Mouse (Mus musculus): Measurements from ENCODE around the gene Prpf31. TPM values are rescaled to one million over a fixed set of nuclear protein-coding genes. Genes with fewer than 3 reads are reported as not detected.

Gene Prpf31
- 20.8 and 21.0 TPM in 2 replicates for polyA plus RNA-seq (2012; rRNA removed)

GRCm38 (mm10) chr7:3629543-3630477, at the start of gene Prpf31, which contains the start of gene Tfpt:
Gene Prpf31, plus strand, starts transcription at chr7:3629985.
Gene Tfpt, minus strand, starts transcription at chr7:3629929.

GRCm38 (mm10) chr7:3616057-3616388, 13.8 kb upstream of the Prpf31 start, which contains the start of gene Oscar:
Gene Oscar, minus strand, starts transcription at chr7:3616157.

GRCm38 (mm10) chr7:3617242-3617995, 12.4 kb upstream of the Prpf31 start, which contains the start of gene Ndufa3:
Gene Ndufa3, plus strand, starts transcription at chr7:3617373.

GRCm38 (mm10) chr7:3644672-3645487, 15.1 kb downstream of the Prpf31 start, which contains the start of gene Cnot3:
Gene Cnot3, plus strand, starts transcription at chr7:3645268.

GRCm38 (mm10) chr7:3665215-3666114, 35.7 kb downstream of the Prpf31 start, which contains the start of gene Leng1:
Gene Leng1, minus strand, starts transcription at chr7:3665840.

GRCm38 (mm10) chr7:3677342-3677741, 47.6 kb downstream of the Prpf31 start, which contains the start of gene Tmc4:
Gene Tmc4, minus strand, starts transcription at chr7:3677553.

Other genes with a start within 250 kb of the Prpf31 start
- 0.13 and 0.15 TPM in 2 replicates for gene Cacng8, start 239.3 kb upstream of the Prpf31 start, polyA plus RNA-seq (2012; rRNA removed)
- 0.14 TPM in 1 of 2 replicates, not detected in the other for gene Cacng6, start 205.8 kb upstream of the Prpf31 start, polyA plus RNA-seq (2012; rRNA removed)
- 0.07 TPM in 1 of 2 replicates, not detected in the other for gene Tarm1, start 127.4 kb upstream of the Prpf31 start, polyA plus RNA-seq (2012; rRNA removed)
- gene Oscar, start 13.8 kb upstream of the Prpf31 start, polyA plus RNA-seq (2012; rRNA removed), result 0.12 TPM in 1 of 2 replicates, not detected in the other
- 264 and 306 TPM in 2 replicates for gene Ndufa3, start 12.6 kb upstream of the Prpf31 start, polyA plus RNA-seq (2012; rRNA removed)
- 4.4 and 7.8 TPM in 2 replicates for gene Tfpt, start 56 bp upstream of the Prpf31 start, polyA plus RNA-seq (2012; rRNA removed)
- gene Cnot3, start 15.3 kb downstream of the Prpf31 start, polyA plus RNA-seq (2012; rRNA removed), result 67.6 and 81.1 TPM in 2 replicates
- gene Leng1, start 35.9 kb downstream of the Prpf31 start, polyA plus RNA-seq (2012; rRNA removed), result 4.5 and 5.2 TPM in 2 replicates
- 360 and 471 TPM in 2 replicates for gene Tmc4, start 47.6 kb downstream of the Prpf31 start, polyA plus RNA-seq (2012; rRNA removed)
- gene Tsen34, start 62.9 kb downstream of the Prpf31 start, polyA plus RNA-seq (2012; rRNA removed), result 114 and 116 TPM in 2 replicates
- gene Mboat7, start 63.5 kb downstream of the Prpf31 start, polyA plus RNA-seq (2012; rRNA removed), result 65.3 and 67.6 TPM in 2 replicates
- gene Rps9, start 74.0 kb downstream of the Prpf31 start, polyA plus RNA-seq (2012; rRNA removed), result 1,246 and 1,381 TPM in 2 replicates
- 5.3 and 5.5 TPM in 2 replicates for gene Pirb, start 90.4 kb downstream of the Prpf31 start, polyA plus RNA-seq (2012; rRNA removed)
- gene Gm15448, start 195.7 kb downstream of the Prpf31 start, polyA plus RNA-seq (2012; rRNA removed), result 0.05 and 0.28 TPM in 2 replicates
- gene Pira2, start 215.1 kb downstream of the Prpf31 start, polyA plus RNA-seq (2012; rRNA removed), result 0.14 and 0.41 TPM in 2 replicates

Data from colon, adult 2 months (tissue).